Mouse (Mus musculus) E14TG2a.4 (cell line): ENCODE measurements around the gene Cenpo.

ENCODE experiments used
- CTCF ChIP-seq: conservative IDR thresholded peaks from 2 replicates; pipeline ENCODE4 v1.5.1; 2014; ENCODE audit warnings: low read length
- NANOG ChIP-seq: IDR thresholded peaks from 2 replicates; pipeline ENCODE4 v1.6.1; 2014; ENCODE audit warnings: borderline replicate concordance, low read length, mixed read lengths
- POU5F1 ChIP-seq: IDR thresholded peaks from 2 replicates; pipeline ENCODE4 v1.6.1; 2014; ENCODE audit warnings: low read length, borderline replicate concordance

- TF ChIP-seq CTCF (no peak), NANOG (no peak), POU5F1 (no peak)
Measured at GRCm38 (mm10) chr12:4188171-4189059, 45.7 kb downstream of the Cenpo start.
